Mouse (Mus musculus) midbrain, embryonic 16.5 days (tissue): ENCODE results near the gene Arhgap11a. TPM values are rescaled to one million over a fixed set of nuclear protein-coding genes. Genes with fewer than 3 reads are reported as not detected.
A peak's percentile ranks its signal among the peaks of the same experiment; 100 is the strongest.

ENCODE experiments used
- ATAC-seq: fragments of 200-750 bp; cut with Nextera tagmentation; 2 replicates; pipeline ENCODE4 v1.8.0; 2017; ENCODE audit warnings: moderate TSS enrichment
- H3K27ac ChIP-seq: fragments of 300-500 bp; sonication (generic); 2 replicates; pipeline ENCODE4 v1.5.1; 2014; ENCODE audit warnings: mild to moderate bottlenecking, low read length, mixed read lengths
- H3K27me3 ChIP-seq: fragments of 300-500 bp; sonication (generic); 2 replicates; pipeline ENCODE4 v1.6.1; 2014; ENCODE audit warnings: low read depth, low read length, mixed read lengths; ENCODE audit not compliant: control insufficient read depth, insufficient read depth
- H3K36me3 ChIP-seq: fragments of 300-500 bp; sonication (generic); 2 replicates; pipeline ENCODE4 v1.6.1; 2014; ENCODE audit warnings: mild to moderate bottlenecking, low read length, moderate library complexity, mixed read lengths; ENCODE audit not compliant: control insufficient read depth, insufficient read depth
- H3K4me1 ChIP-seq: fragments of 300-500 bp; sonication (generic); 2 replicates; pipeline ENCODE4 v1.6.1; 2014; ENCODE audit warnings: mild to moderate bottlenecking, low read length, mixed read lengths; ENCODE audit not compliant: control insufficient read depth, insufficient read depth
- H3K4me2 ChIP-seq: fragments of 300-500 bp; sonication (generic); 2 replicates; pipeline ENCODE4 v1.6.1; 2014; ENCODE audit warnings: mild to moderate bottlenecking, low read length, mixed read lengths
- H3K4me3 ChIP-seq: fragments of 300-500 bp; sonication (generic); 2 replicates; pipeline ENCODE4 v1.5.1; 2014; ENCODE audit warnings: low read depth, mild to moderate bottlenecking, low read length, moderate library complexity, mixed read lengths
- H3K9ac ChIP-seq: fragments of 300-500 bp; sonication (generic); 2 replicates; pipeline ENCODE4 v1.6.1; 2014; ENCODE audit warnings: low read depth, low read length, mixed read lengths
- H3K9me3 ChIP-seq: fragments of 300-500 bp; sonication (generic); replicated peaks from 2 replicates; pipeline ENCODE4 v1.6.1; 2014; ENCODE audit warnings: mild to moderate bottlenecking, low read length, mixed read lengths; ENCODE audit not compliant: control insufficient read depth, poor library complexity, severe bottlenecking
- WGBS: fragments of 180-500 bp; shearing (Covaris S2); extraction: QIAGEN DNeasy Blood & Tissue Kit; methylation state at CpG from one replicate; pipeline ENCODE4 v1.1.7; 2014; 5-methylcytosine and 5-hydroxymethylcytosine counted together
- polyA plus RNA-seq: library from polyadenylated mRNA; unstranded; fragments of >200 nt; fragmentation: Nextera tagmentation; extraction: Ambion mirVana; gene quantifications from 2 replicates; pipeline ENCODE4 v1.2.1, GENCODE M21; 2015

Gene Arhgap11a
- polyA plus RNA-seq, 1 experiment from 2014 or later, result 4.0 TPM

- 94% methylated on average over 8 of the region's 8 CpGs for WGBS
- Histone ChIP-seq H3K4me1 (peaks cover 27% of the 10 kb centered on the region), H3K27ac (no peak overlapping the region), H3K27me3 (no peaks in the 10 kb centered on the region), H3K9me3 (no peaks in the 10 kb centered on the region), H3K4me2 (no peak overlapping the region), H3K36me3 (peaks cover 12% of the 10 kb centered on the region), H3K4me3 (no peak overlapping the region), H3K9ac (no peak overlapping the region)
- ATAC-seq, result no peak
Measured at GRCm38 (mm10) chr2:113822367-113822766, 26.1 kb downstream of the Arhgap11a start.

- WGBS, result 89% methylated on average over 12 of the region's 12 CpGs
- no peaks in the 10 kb centered on the region for H3K27me3 ChIP-seq
- H3K4me2 ChIP-seq, result no peak overlapping the region
- H3K36me3 ChIP-seq, result peaks cover 16% of the 10 kb centered on the region
- no peak overlapping the region for H3K9ac ChIP-seq
- no peak overlapping the region for H3K27ac ChIP-seq
- peaks cover 16% of the 10 kb centered on the region for H3K4me1 ChIP-seq
- H3K9me3 ChIP-seq, result no peaks in the 10 kb centered on the region
- H3K4me3 ChIP-seq, result no peak overlapping the region
- no peak for ATAC-seq
Measured at GRCm38 (mm10) chr2:113821176-113821734, 27.2 kb downstream of the Arhgap11a start.

GRCm38 (mm10) chr2:113820117-113820516 lies 28.3 kb downstream of the Arhgap11a start:
- ATAC-seq, result no peak
- Histone ChIP-seq H3K9me3 (no peaks in the 10 kb centered on the region), H3K9ac (no peak overlapping the region), H3K4me1 (peaks cover 5% of the 10 kb centered on the region), H3K27ac (no peak overlapping the region), H3K27me3 (no peaks in the 10 kb centered on the region), H3K4me3 (no peak overlapping the region), H3K36me3 (peaks cover 16% of the 10 kb centered on the region), H3K4me2 (no peak overlapping the region)
- WGBS, result 96% methylated on average over 15 of the region's 15 CpGs

GRCm38 (mm10) chr2:113817681-113818606 lies 30.5 kb downstream of the Arhgap11a start:
- no peak overlapping the region for H3K9ac ChIP-seq
- H3K27ac ChIP-seq, result no peak overlapping the region
- H3K4me2 ChIP-seq, result no peak overlapping the region
- H3K9me3 ChIP-seq, result no peaks in the 10 kb centered on the region
- 0 out of 2 replicates have a peak, but pooled peaks have one; percentile 39 for ATAC-seq
- peaks cover 16% of the 10 kb centered on the region for H3K36me3 ChIP-seq
- WGBS, result 73% methylated on average over 14 of the region's 14 CpGs
- no peaks in the 10 kb centered on the region for H3K4me1 ChIP-seq
- no peak overlapping the region for H3K4me3 ChIP-seq
- no peaks in the 10 kb centered on the region for H3K27me3 ChIP-seq

GRCm38 (mm10) chr2:113807640-113808039 lies 40.8 kb downstream of the Arhgap11a start:
- WGBS, result 24% methylated on average over 9 of the region's 9 CpGs
- Histone ChIP-seq H3K9me3 (no peaks in the 10 kb centered on the region), H3K27me3 (no peaks in the 10 kb centered on the region), H3K4me3 (no peak overlapping the region), H3K4me1 (no peaks in the 10 kb centered on the region), H3K27ac (no peak overlapping the region), H3K9ac (no peak overlapping the region), H3K36me3 (peaks cover 5% of the 10 kb centered on the region; the same call in 1 of the 2 replicates), H3K4me2 (no peak overlapping the region)
- ATAC-seq, result 0 out of 2 replicates have a peak, but pooled peaks have one; percentile 42

- H3K9ac ChIP-seq, result no peak overlapping the region
- H3K9me3 ChIP-seq, result no peaks in the 10 kb centered on the region
- WGBS, result 64% methylated on average over 10 of the region's 10 CpGs
- H3K4me1 ChIP-seq, result no peaks in the 10 kb centered on the region
- no peak overlapping the region for H3K4me3 ChIP-seq
- H3K4me2 ChIP-seq, result no peak overlapping the region
- peaks cover 5% of the 10 kb centered on the region; the same call in 1 of the 2 replicates for H3K36me3 ChIP-seq
- H3K27ac ChIP-seq, result no peak overlapping the region
- H3K27me3 ChIP-seq, result no peaks in the 10 kb centered on the region
- no peak for ATAC-seq
Measured at GRCm38 (mm10) chr2:113806851-113807577, 41.4 kb downstream of the Arhgap11a start.

- H3K27ac ChIP-seq, result no peak overlapping the region
- H3K9me3 ChIP-seq, result no peaks in the 10 kb centered on the region
- H3K36me3 ChIP-seq, result peaks cover 5% of the 10 kb centered on the region; the same call in 1 of the 2 replicates
- no peak overlapping the region for H3K4me2 ChIP-seq
- no peak overlapping the region for H3K4me3 ChIP-seq
- H3K4me1 ChIP-seq, result no peaks in the 10 kb centered on the region
- no peak for ATAC-seq
- 86% methylated on average over 4 of the region's 4 CpGs for WGBS
- H3K9ac ChIP-seq, result no peak overlapping the region
- no peaks in the 10 kb centered on the region for H3K27me3 ChIP-seq
Measured at GRCm38 (mm10) chr2:113805765-113806164, 42.7 kb downstream of the Arhgap11a start.

- H3K27me3 ChIP-seq, result no peaks in the 10 kb centered on the region
- no peak for ATAC-seq
Measured at GRCm38 (mm10) chr2:113803753-113804152, 44.7 kb downstream of the Arhgap11a start.

More at GRCm38 (mm10) chr2:113803753-113804152, 44.7 kb downstream of the Arhgap11a start:
- Histone ChIP-seq H3K9me3 (no peaks in the 10 kb centered on the region), H3K4me2 (no peak overlapping the region), H3K4me1 (no peaks in the 10 kb centered on the region), H3K27ac (no peak overlapping the region), H3K9ac (no peak overlapping the region), H3K4me3 (no peak overlapping the region), H3K36me3 (0 out of 2 replicates have a peak, but pooled peaks cover 2% of the 10 kb centered on the region)
- WGBS, result 41% methylated on average over 1 of the region's 1 CpGs
